Mouse (Mus musculus) embryonic facial prominence, embryonic 10.5 days (tissue): ENCODE measurements at regions not wholly inside any gene's neighbourhood (a gene's known extent, or its start where the extent isn't known, plus 50 kb on each side); places are given as distances from the start of the nearest gene placed in this dataset.
A peak's percentile ranks its signal among the peaks of the same experiment; 100 is the strongest.

Experiments
- DNase-seq: peaks from one replicate; pipeline ENCODE4 v3.0.0-alpha.2; 2017; ENCODE audit warnings: low spot score
- H3K27ac ChIP-seq: fragments of 300-500 bp; sonication (generic); replicated peaks from 2 replicates; pipeline ENCODE4 v1.5.1; 2016; ENCODE audit warnings: mild to moderate bottlenecking
- H3K27me3 ChIP-seq: fragments of 300-500 bp; sonication (generic); replicated peaks from 2 replicates; pipeline ENCODE4 v1.6.1; 2016; ENCODE audit warnings: low read depth, mild to moderate bottlenecking; ENCODE audit not compliant: poor library complexity, severe bottlenecking
- H3K36me3 ChIP-seq: fragments of 300-500 bp; sonication (generic); replicated peaks from 2 replicates; pipeline ENCODE4 v1.6.1; 2016; ENCODE audit warnings: mild to moderate bottlenecking, moderate library complexity
- H3K4me1 ChIP-seq: fragments of 300-500 bp; sonication (generic); 2 replicates; pipeline ENCODE4 v1.6.1; 2016
- H3K4me3 ChIP-seq: fragments of 300-500 bp; sonication (generic); 2 replicates; pipeline ENCODE4 v1.5.1; 2016; ENCODE audit warnings: mild to moderate bottlenecking, moderate library complexity
- H3K9me3 ChIP-seq: fragments of 300-500 bp; sonication (generic); 2 replicates; pipeline ENCODE4 v1.6.1; 2016; ENCODE audit warnings: mild to moderate bottlenecking
- WGBS: fragments of 180-500 bp; shearing (Covaris S2); methylation state at CpG from one replicate; pipeline ENCODE4 v1.1.7; 2016; 5-methylcytosine and 5-hydroxymethylcytosine counted together

DNA sequence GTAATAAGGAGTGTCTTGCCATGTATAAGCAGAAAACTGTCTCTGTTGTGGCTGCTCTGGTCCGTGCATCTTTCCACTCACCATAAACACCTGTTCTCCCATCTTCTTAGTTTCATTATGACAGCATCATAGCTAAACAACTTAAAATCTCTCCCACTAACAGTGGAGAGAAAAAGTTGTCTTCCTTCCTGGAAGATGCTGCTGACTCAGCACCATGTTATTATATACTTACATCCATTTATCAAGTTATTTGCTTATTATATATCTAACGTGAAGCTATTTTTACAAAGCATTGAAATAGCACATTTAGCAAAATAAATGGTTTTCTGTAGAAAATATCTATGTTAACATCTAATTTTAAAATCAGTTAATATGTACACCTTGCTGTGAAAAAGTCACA lies 180.3 kb upstream of the Hs3st1 start:
- 91% methylated on average over 2 of the region's 2 CpGs for WGBS
- no peak for DNase-seq
- Histone ChIP-seq H3K4me1 (no peaks in the 10 kb centered on the region), H3K27ac (no peak overlapping the region), H3K9me3 (no peaks in the 10 kb centered on the region), H3K36me3 (no peaks in the 10 kb centered on the region), H3K4me3 (no peak overlapping the region), H3K27me3 (no peaks in the 10 kb centered on the region)

DNA sequence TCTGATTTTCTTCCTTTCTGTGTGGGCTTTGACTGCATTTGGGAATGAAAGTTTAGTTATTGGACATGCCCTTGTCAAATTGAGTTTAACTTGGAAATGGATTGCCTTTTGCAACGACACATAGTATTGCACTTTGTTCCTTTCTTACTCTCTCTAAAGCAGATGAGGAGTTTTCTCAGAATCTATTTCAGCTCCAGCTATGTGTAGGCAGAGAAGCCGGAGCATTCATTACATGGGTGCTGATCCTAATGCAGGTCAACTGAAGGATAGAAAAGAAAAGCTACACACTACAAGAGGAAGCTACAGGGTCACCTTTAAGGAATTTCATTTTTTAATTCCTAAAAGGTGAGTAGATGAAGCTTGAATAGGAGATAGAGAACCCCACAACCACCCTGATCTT lies 176.6 kb upstream of the Hs3st1 start:
- no peak overlapping the region for H3K4me3 ChIP-seq
- H3K27ac ChIP-seq: no peak overlapping the region
- H3K27me3 ChIP-seq: no peaks in the 10 kb centered on the region
- H3K9me3 ChIP-seq: no peaks in the 10 kb centered on the region
- no peaks in the 10 kb centered on the region for H3K36me3 ChIP-seq
- DNase-seq: no peak
- no peaks in the 10 kb centered on the region for H3K4me1 ChIP-seq
- 87% methylated on average over 2 of the region's 2 CpGs for WGBS

DNA sequence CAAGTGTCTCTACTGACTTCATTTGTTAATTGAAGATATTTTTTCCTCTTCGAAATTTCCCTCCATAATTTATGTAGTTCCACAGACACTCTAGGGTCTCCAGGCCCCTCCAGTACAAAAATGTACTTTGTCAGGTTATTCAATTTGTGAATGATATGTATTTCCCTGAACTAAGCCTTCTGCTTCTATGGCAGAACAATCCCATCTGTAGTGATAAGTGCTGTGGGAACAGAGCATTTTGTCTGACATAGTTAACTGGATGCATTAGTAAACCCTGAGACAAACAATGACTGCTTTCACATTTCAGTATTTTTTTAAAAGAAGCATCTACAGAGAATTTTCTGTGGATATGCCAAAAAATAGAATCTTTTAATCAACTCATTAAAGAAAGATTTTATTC lies 154.1 kb upstream of the Hs3st1 start:
- 76% methylated on average over 1 of the region's 1 CpGs for WGBS
- Histone ChIP-seq H3K36me3 (no peaks in the 10 kb centered on the region), H3K4me3 (no peak overlapping the region), H3K27ac (no peak overlapping the region), H3K9me3 (no peaks in the 10 kb centered on the region), H3K27me3 (no peaks in the 10 kb centered on the region), H3K4me1 (no peaks in the 10 kb centered on the region)
- no peak for DNase-seq

DNA sequence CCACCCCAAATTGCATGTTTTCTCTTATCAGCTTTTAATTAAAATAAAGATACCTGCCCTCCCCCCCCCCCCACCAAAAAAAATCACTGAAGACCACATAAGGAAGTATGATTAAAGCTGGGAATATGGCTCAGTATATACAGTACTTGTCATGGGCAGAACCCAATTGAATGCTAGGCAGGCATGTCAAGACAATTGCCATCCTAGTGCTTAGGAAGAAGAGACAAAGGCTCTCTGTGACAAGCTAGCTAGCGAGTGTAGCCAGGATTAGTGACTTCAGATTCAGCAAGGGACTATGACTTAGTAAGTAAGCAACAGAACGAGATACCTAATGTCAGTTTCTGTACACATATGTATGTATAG lies 116.4 kb upstream of the Hs3st1 start:
- Histone ChIP-seq H3K36me3 (no peaks in the 10 kb centered on the region), H3K27me3 (no peaks in the 10 kb centered on the region), H3K4me3 (no peak overlapping the region), H3K27ac (no peak overlapping the region), H3K9me3 (no peaks in the 10 kb centered on the region), H3K4me1 (no peaks in the 10 kb centered on the region)
- no peak for DNase-seq
- WGBS: 63% methylated on average over 2 of the region's 2 CpGs

DNA sequence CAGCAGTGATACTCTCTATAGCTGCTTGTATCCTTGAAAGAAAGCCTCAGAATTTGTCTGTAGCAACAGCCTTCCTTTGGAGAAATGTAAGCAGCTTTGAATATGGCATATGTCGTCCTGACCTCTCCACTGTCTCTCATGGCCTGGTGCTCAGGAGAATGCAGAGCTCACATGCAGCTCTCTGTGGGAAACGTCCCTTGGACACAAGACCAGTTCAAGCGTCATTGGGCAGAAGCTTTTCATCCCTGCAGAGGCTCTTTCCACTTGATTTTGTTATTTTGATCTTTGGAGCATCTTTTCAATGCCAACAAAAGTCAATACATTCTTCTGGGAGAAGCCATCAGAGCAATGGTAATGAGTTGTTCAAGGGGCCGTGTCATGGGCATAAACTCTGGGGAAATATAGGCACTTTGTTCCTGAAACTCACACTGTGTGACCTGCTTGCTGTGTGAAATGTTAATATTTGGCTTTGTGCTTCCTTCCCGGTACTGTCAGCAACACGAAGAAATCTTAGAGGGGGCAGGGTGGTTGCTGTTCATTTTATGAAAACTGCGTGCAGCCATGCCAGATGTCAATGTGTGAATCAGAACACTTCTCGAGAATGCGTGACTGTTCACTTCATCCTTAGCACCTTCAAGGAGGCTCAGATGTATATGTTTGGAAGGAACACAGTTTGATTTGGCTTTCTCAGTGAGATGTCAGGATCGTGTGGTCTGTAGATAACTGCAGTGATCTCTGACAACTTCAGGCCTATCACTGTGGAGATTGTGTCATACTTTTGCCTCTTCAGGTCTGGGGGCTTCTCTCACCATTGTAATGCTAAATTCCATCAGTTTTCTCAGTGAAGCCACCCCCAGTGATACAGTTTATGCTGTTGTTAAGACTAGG lies 115.8 kb upstream of the Hs3st1 start:
- H3K9me3 ChIP-seq: no peaks in the 10 kb centered on the region
- H3K27ac ChIP-seq: no peak overlapping the region
- H3K4me3 ChIP-seq: no peak overlapping the region
- 78% methylated on average over 10 of the region's 10 CpGs for WGBS
- no peak for DNase-seq
- H3K36me3 ChIP-seq: no peaks in the 10 kb centered on the region
- no peaks in the 10 kb centered on the region for H3K27me3 ChIP-seq
- no peaks in the 10 kb centered on the region for H3K4me1 ChIP-seq

DNA sequence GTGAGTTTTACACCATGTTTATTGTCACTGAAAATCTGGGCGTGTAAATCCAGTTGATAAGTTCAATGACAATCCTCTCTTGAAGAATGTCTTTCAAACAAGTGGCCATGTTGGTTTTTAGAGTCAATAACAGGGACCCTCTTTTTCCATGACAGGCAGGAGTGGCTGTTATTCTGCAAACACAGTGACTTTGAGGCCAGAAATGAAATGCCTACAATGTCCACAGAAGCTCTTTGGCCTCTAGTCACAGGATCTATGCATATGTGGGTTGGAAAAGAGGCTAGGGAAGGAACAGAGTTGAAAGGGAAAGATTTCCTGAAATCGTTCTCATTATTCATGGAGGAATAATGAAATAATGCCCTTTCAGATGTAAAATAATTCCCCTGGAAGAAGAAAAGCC lies 101.9 kb upstream of the Hs3st1 start:
- Histone ChIP-seq H3K4me3 (no peak overlapping the region), H3K27ac (no peak overlapping the region), H3K4me1 (no peaks in the 10 kb centered on the region), H3K9me3 (no peaks in the 10 kb centered on the region), H3K27me3 (no peaks in the 10 kb centered on the region), H3K36me3 (no peaks in the 10 kb centered on the region)
- 80% methylated on average over 2 of the region's 2 CpGs for WGBS
- no peak for DNase-seq

DNA sequence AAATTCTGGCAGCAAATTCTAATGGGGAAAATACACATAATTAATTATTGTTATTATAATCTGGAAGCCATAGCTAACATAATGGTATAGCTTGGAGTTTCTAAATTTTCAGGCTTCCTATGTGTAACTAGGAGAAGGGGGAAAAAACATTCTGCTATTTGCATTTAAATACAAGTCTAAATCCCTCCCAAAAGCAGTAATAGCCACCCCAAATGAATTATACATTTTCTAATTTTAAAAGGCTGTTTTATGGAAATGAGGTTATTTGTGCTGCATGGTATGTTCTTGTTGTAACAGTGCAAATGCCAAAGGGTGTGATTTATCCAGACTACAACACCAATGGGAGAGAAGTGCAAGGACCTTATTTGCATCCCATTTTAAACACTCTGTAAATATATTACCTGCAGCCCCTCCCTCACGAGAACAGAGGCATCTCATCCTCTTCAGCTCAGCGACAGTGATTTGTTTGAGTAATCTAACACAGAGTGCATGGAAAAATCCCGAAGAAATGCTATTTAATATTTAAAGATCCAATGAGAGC lies 101.4 kb upstream of the Hs3st1 start:
- H3K4me1 ChIP-seq: no peaks in the 10 kb centered on the region
- WGBS: 75% methylated on average over 3 of the region's 3 CpGs
- no peaks in the 10 kb centered on the region for H3K36me3 ChIP-seq
- H3K9me3 ChIP-seq: no peaks in the 10 kb centered on the region
- no peak overlapping the region for H3K4me3 ChIP-seq
- no peaks in the 10 kb centered on the region for H3K27me3 ChIP-seq
- DNase-seq: no peak
- H3K27ac ChIP-seq: no peak overlapping the region

DNA sequence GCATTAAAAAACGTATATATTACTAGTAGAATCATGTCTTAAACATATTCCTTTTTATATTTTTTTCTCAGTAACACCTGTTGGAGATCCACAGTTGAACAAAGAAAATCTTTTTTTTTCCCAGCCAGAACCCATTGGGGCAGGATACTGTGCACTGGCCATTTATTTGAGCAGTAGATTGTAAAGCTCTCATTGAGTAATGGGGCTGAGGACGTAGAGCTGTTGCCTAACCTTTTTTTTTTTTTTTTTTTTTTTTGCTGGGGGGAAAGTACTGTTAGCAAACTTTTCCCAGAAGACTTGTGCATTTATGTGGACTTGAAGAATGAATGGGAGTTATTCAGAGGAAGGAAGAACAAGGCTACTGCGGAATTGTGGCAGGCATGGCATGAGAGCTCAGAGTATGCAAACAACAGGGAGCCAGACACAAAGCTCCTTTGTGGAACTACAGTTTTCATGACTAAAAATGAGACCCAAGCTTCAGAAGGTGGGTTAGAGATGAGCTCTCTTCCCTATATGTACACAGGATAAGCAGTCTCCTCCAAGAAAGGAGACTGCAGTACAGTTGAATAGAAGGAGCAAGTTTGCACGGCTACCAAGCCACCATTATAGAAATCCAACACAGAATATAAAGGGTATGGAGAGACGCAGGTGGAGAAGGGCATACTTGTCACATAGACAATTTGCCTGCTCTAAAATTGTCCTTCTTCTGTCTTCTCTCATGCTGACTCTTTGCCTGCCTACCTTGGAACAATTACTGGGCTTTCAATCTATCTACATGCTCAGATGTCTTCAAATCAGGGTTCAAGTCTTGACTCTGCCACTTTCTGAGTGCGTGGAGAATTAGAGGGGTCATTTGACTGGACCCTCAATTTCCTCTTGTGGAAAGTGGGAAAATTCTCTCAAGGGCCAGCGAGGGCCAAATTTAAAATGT lies 100.7 kb upstream of the Hs3st1 start:
- no peak overlapping the region for H3K4me3 ChIP-seq
- 60% methylated on average over 7 of the region's 7 CpGs for WGBS
- no peak overlapping the region for H3K27ac ChIP-seq
- no peak for DNase-seq
- H3K9me3 ChIP-seq: no peaks in the 10 kb centered on the region
- no peaks in the 10 kb centered on the region for H3K27me3 ChIP-seq
- H3K36me3 ChIP-seq: no peaks in the 10 kb centered on the region
- no peaks in the 10 kb centered on the region for H3K4me1 ChIP-seq

DNA sequence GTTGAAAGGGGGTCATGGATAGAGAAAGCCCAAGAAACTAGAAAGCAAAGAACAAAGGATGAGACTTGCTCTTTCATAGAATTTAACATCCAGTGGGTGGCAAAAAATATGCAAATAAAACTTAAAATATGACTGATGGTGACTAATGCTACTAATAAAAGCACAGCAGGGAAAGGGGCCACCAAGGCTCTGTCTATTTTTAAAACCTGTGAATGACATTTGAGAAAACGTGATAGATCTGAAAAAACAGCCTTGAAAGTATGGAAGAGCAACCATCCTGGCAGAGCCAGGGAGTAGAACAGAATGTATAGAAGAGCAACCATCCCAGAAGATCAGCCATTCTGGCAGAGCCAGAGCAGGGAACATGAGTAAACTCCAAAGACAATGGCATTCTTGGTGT lies 91.9 kb upstream of the Hs3st1 start:
- H3K36me3 ChIP-seq: no peaks in the 10 kb centered on the region
- WGBS: 55% methylated on average over 1 of the region's 1 CpGs
- no peaks in the 10 kb centered on the region for H3K27me3 ChIP-seq
- H3K4me1 ChIP-seq: no peaks in the 10 kb centered on the region
- H3K4me3 ChIP-seq: no peak overlapping the region
- no peaks in the 10 kb centered on the region for H3K9me3 ChIP-seq
- DNase-seq: no peak
- no peak overlapping the region for H3K27ac ChIP-seq

DNA sequence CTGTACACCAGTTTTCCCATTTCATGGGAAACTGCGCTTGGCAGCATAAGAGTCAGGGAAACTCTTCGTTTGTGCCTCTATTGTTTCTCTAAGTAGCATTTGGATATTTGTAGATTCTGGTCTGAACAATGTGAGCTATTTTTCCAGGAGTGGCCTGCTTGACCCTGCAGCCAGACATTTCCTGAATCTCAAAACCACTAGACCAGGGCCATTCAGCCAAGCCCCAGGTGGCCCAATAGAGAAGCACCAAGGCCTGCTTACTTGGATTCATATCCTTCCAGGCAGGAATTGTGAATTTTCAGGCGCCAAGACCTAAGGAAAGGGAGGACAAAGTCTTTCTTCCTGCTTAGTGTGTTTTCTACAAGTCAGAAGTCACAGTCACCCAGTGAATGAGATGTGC lies 85.9 kb upstream of the Hs3st1 start:
- no peaks in the 10 kb centered on the region for H3K27me3 ChIP-seq
- 57% methylated on average over 3 of the region's 3 CpGs for WGBS
- no peaks in the 10 kb centered on the region for H3K36me3 ChIP-seq
- H3K4me3 ChIP-seq: no peak overlapping the region
- no peaks in the 10 kb centered on the region for H3K9me3 ChIP-seq
- H3K27ac ChIP-seq: no peak overlapping the region
- DNase-seq: peak; percentile 8
- no peaks in the 10 kb centered on the region for H3K4me1 ChIP-seq

DNA sequence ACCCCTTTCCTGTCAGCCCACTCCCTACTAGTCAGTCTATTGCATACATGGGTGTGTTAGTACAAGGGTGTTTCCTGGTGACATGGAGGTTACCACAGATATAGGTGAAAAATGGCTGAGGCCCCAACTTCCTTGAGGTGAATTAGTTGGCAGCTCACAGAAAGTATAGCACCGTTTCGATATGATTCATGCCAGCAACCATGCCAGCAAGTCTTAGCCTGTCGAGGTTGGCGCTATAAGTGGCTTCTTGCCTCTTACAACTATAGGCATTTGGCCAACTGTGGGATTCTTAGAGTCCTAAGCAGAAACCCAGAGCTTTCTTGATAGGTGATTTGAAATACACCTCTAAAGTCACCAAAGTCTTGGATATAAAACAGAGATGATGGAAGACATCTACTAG lies 85.3 kb upstream of the Hs3st1 start:
- no peaks in the 10 kb centered on the region for H3K4me1 ChIP-seq
- no peak overlapping the region for H3K27ac ChIP-seq
- WGBS: 96% methylated on average over 4 of the region's 4 CpGs
- H3K36me3 ChIP-seq: no peaks in the 10 kb centered on the region
- H3K9me3 ChIP-seq: no peaks in the 10 kb centered on the region
- no peak overlapping the region for H3K4me3 ChIP-seq
- no peak for DNase-seq
- no peaks in the 10 kb centered on the region for H3K27me3 ChIP-seq

DNA sequence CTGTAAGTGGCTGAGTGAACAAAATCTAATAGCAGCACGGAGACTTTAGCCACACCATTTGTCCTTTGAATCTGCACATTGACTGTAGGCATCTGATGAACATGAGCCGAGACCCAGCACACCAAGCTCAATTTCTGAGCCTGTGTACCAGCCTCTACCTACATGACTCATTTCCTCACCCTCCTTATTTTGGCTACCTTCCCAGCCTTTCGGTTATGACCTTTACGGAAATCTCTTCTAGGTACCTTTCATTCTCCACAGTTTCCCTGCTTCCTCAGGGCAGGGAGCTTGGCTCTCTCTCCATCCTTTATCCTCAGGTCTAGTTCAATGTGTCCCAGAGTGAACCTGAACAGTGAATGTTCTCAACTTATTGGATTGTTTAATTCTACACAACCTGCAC lies 77.3 kb upstream of the Hs3st1 start:
- Histone ChIP-seq H3K27ac (no peak overlapping the region), H3K27me3 (no peaks in the 10 kb centered on the region), H3K4me3 (no peak overlapping the region), H3K9me3 (no peaks in the 10 kb centered on the region), H3K36me3 (no peaks in the 10 kb centered on the region), H3K4me1 (no peaks in the 10 kb centered on the region)
- no peak for DNase-seq
- WGBS: 89% methylated on average over 4 of the region's 4 CpGs

DNA sequence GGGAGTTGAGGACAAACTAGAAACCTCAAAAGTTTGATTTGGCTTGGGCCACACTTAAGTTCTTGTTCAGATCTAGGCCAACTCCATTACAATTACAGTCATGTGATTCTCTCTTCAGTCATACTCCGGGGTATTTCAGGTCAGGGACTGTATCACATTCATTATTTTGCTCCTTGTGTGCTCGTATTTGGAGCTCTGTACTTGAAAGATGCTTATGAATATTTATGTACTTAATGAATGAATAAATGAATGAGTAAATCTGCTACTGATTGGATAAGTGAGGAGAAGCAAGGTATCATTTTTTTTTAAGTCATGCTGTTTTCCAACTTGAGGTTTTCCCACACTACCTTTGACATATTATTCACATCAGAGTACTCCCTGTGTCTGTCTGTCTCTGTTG lies 69.4 kb upstream of the Hs3st1 start:
- Histone ChIP-seq H3K36me3 (no peaks in the 10 kb centered on the region), H3K27me3 (no peaks in the 10 kb centered on the region), H3K4me1 (no peaks in the 10 kb centered on the region), H3K9me3 (no peaks in the 10 kb centered on the region), H3K27ac (no peak overlapping the region), H3K4me3 (no peak overlapping the region)
- DNase-seq: no peak
- 81% methylated on average over 2 of the region's 2 CpGs for WGBS
